Mouse (Mus musculus) left cerebral cortex, adult 18-20 months (tissue): Measurements from ENCODE around the gene Rhox13. TPM values are rescaled to one million over a fixed set of nuclear protein-coding genes. Genes with fewer than 3 reads are reported as not detected.

Source experiments
- DNase-seq, 2 experiments: peaks; one replicate each; pipeline ENCODE4 v3.0.0; 2021 to 2022; ENCODE audit warnings: low spot score in 2 of 2, mixed read lengths in 1 of 2
- long read RNA-seq, 2 experiments: library from polyadenylated mRNA; stranded (forward); transcript quantifications; one replicate each; pipeline ENCODE4 v2.0.0; 2021
- total RNA-seq, 2 experiments: library from RNA; stranded (reverse); gene quantifications; 2 replicates each; pipeline ENCODE4 v1.2.3; 2021

Gene Rhox13
- not detected for total RNA-seq
- long read RNA-seq, experiment 1: 0 reads
- long read RNA-seq, experiment 2: 0 reads

- DNase-seq: no peak
Measured at GRCm38 (mm10) chrX:38120982-38121381, at the start of gene Rhox13. Gene Rhox13, plus strand, starts transcription at chrX:38121219.

GRCm38 (mm10) chrX:38084226-38084625, 36.8 kb upstream of the Rhox13 start:
- DNase-seq: peak; percentile 44 to 45

- DNase-seq: no peak
Measured at GRCm38 (mm10) chrX:38085041-38085440, 36.0 kb upstream of the Rhox13 start, which contains the start of gene Rhox11. Gene Rhox11, minus strand, starts transcription at chrX:38085141.

GRCm38 (mm10) chrX:38110807-38111206, 10.2 kb upstream of the Rhox13 start, which contains the start of gene Rhox12:
Gene Rhox12, minus strand, starts transcription at chrX:38110907.
- no peak for DNase-seq

GRCm38 (mm10) chrX:38121478-38121877, 459 bp downstream of the Rhox13 start:
- no peak for DNase-seq

GRCm38 (mm10) chrX:38159097-38159496, 38.1 kb downstream of the Rhox13 start:
- DNase-seq: no peak

GRCm38 (mm10) chrX:38165315-38165714, 44.3 kb downstream of the Rhox13 start:
- no peak for DNase-seq

- DNase-seq: no peak
Measured at GRCm38 (mm10) chrX:38166064-38166463, 45.0 kb downstream of the Rhox13 start.

- DNase-seq: no peak
Measured at GRCm38 (mm10) chrX:38166592-38166991, 45.6 kb downstream of the Rhox13 start.

Other genes starting within 250 kb of the Rhox13 start
- not detected for gene Rhox8, start 242.3 kb upstream of the Rhox13 start, total RNA-seq
- gene Rhox7b, start 224.0 kb upstream of the Rhox13 start, total RNA-seq: not detected
- not detected for gene Rhox9, start 219.4 kb upstream of the Rhox13 start, total RNA-seq
- not detected for gene Btg1-ps1, start 102.4 kb upstream of the Rhox13 start, total RNA-seq
- gene Btg1-ps2, start 78.1 kb upstream of the Rhox13 start, total RNA-seq: not detected
- gene Rhox10, start 54.7 kb upstream of the Rhox13 start, total RNA-seq: not detected
- not detected for gene Rhox11, start 36.1 kb upstream of the Rhox13 start, total RNA-seq
- not detected for gene Rhox12, start 10.3 kb upstream of the Rhox13 start, total RNA-seq
- 10 to 100 TPM; 22.5 to 26.7 TPM for gene Zbtb33, start 68.6 kb downstream of the Rhox13 start, total RNA-seq
- gene Tmem255a, start 131.2 kb downstream of the Rhox13 start, total RNA-seq: 10 to 100 TPM; 17.7 to 23.5 TPM
- gene Atp1b4, start 195.0 kb downstream of the Rhox13 start, total RNA-seq: not detected